Mouse (Mus musculus) embryonic facial prominence, embryonic 10.5 days (tissue): ENCODE results near the gene Tcf23. TPM values are rescaled to one million over a fixed set of nuclear protein-coding genes. Genes with fewer than 3 reads are reported as not detected.
"Not testable (repeated sequence)": the region's sequence is repeated elsewhere in the genome, so short reads cannot be mapped to it uniquely, and the experiment has no call there.

Source experiments
- DNase-seq: peaks from one replicate; pipeline ENCODE4 v3.0.0-alpha.2; 2017; ENCODE audit warnings: low spot score
- H3K27ac ChIP-seq: fragments of 300-500 bp; sonication (generic); replicated peaks from 2 replicates; pipeline ENCODE4 v1.5.1; 2016; ENCODE audit warnings: mild to moderate bottlenecking
- H3K27me3 ChIP-seq: fragments of 300-500 bp; sonication (generic); replicated peaks from 2 replicates; pipeline ENCODE4 v1.6.1; 2016; ENCODE audit warnings: low read depth, mild to moderate bottlenecking; ENCODE audit not compliant: poor library complexity, severe bottlenecking
- H3K36me3 ChIP-seq: fragments of 300-500 bp; sonication (generic); replicated peaks from 2 replicates; pipeline ENCODE4 v1.6.1; 2016; ENCODE audit warnings: mild to moderate bottlenecking, moderate library complexity
- H3K4me1 ChIP-seq: fragments of 300-500 bp; sonication (generic); 2 replicates; pipeline ENCODE4 v1.6.1; 2016
- H3K4me3 ChIP-seq: fragments of 300-500 bp; sonication (generic); 2 replicates; pipeline ENCODE4 v1.5.1; 2016; ENCODE audit warnings: mild to moderate bottlenecking, moderate library complexity
- H3K9me3 ChIP-seq: fragments of 300-500 bp; sonication (generic); 2 replicates; pipeline ENCODE4 v1.6.1; 2016; ENCODE audit warnings: mild to moderate bottlenecking
- WGBS: fragments of 180-500 bp; shearing (Covaris S2); methylation state at CpG from one replicate; pipeline ENCODE4 v1.1.7; 2016; 5-methylcytosine and 5-hydroxymethylcytosine counted together
- polyA plus RNA-seq: library from polyadenylated mRNA; unstranded; fragments of >200 nt; fragmentation: Nextera tagmentation; extraction: Ambion mirVana; gene quantifications from 2 replicates; pipeline ENCODE4 v1.2.1, GENCODE M21; 2016

Tcf23 gene
- polyA plus RNA-seq, 1 experiment from 2014 or later: not detected

DNA sequence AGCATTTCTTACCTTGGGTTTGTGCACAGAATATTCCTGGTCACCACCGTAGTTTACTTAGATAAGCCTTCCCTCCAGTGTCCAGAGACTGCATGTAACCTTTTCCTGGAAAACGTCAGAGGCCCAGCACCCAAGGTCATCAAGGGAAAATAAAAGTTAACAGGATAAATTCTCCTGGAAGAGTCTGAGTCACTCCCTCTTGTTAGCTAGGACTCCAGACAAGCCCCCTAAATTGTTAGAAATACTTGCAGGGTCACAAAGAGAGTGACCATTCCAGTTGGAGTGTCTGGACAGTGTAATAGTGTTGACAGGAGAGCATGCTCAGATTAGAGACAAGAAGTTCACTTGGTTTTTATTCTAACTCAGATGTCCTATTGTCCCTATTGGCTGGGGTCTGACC is 47.5 kb downstream of the Tcf23 start:
- 77% methylated on average over 2 of the region's 2 CpGs for WGBS
- no peaks in the 10 kb centered on the region for H3K4me1 ChIP-seq
- H3K27me3 ChIP-seq: no peaks in the 10 kb centered on the region
- no peaks in the 10 kb centered on the region for H3K9me3 ChIP-seq
- DNase-seq: no peak
- H3K4me3 ChIP-seq: no peak overlapping the region
- no peaks in the 10 kb centered on the region for H3K36me3 ChIP-seq
- H3K27ac ChIP-seq: no peak overlapping the region

- H3K27ac ChIP-seq, H3K4me1 ChIP-seq, DNase-seq, H3K27me3 ChIP-seq, H3K36me3 ChIP-seq, H3K4me3 ChIP-seq, H3K9me3 ChIP-seq: not testable (repeated sequence)
- 84% methylated on average over 5 of the region's 5 CpGs for WGBS
Measured at GRCm38 (mm10) chr5:31021790-31022189, 53.3 kb downstream of the Tcf23 start.

- Histone ChIP-seq H3K4me3 (no peak overlapping the region), H3K36me3 (no peaks in the 10 kb centered on the region), H3K27me3 (no peaks in the 10 kb centered on the region), H3K4me1 (peaks cover 6% of the 10 kb centered on the region), H3K9me3 (no peaks in the 10 kb centered on the region), H3K27ac (no peak overlapping the region)
- 33% methylated on average over 1 of the region's 1 CpGs for WGBS
- no peak for DNase-seq
Measured at GRCm38 (mm10) chr5:31022690-31023089, 54.2 kb downstream of the Tcf23 start.

GRCm38 (mm10) chr5:31023254-31023653 is 54.8 kb downstream of the Tcf23 start:
- DNase-seq: peak; percentile 14
- Histone ChIP-seq H3K27ac (no peak overlapping the region; the same call in 1 of the 2 replicates), H3K9me3 (no peaks in the 10 kb centered on the region)

DNA sequence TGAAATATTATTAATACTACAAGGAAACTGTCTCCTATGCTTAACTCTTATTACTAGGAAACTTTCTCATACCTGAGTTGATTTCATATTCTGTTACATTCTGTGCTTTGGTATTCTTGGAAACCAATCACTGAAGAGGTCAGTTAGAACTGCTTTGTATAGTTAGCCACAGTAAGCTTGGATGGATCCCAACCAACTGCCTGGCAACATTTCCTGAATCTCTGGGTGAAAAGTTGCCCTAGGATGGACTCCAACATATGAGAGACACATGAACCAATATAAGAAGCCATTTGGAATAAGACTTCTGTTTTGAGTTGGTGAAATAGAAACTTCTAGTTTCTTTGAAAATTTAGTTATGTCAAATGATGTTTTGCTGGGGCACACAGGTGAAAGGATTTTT is 56.2 kb downstream of the Tcf23 start:
- H3K9me3 ChIP-seq: no peaks in the 10 kb centered on the region
- no peaks in the 10 kb centered on the region for H3K27me3 ChIP-seq
- H3K36me3 ChIP-seq: no peaks in the 10 kb centered on the region
- DNase-seq: no peak
- H3K4me3 ChIP-seq: no peak overlapping the region
- peaks cover 6% of the 10 kb centered on the region for H3K4me1 ChIP-seq
- H3K27ac ChIP-seq: no peak overlapping the region

More at GRCm38 (mm10) chr5:31023254-31023653, 54.8 kb downstream of the Tcf23 start:
- no peak overlapping the region for H3K4me3 ChIP-seq
- no peaks in the 10 kb centered on the region for H3K27me3 ChIP-seq
- H3K4me1 ChIP-seq: peaks cover 6% of the 10 kb centered on the region
- 3% methylated on average over 4 of the region's 4 CpGs for WGBS
- H3K36me3 ChIP-seq: no peaks in the 10 kb centered on the region

Other genes with a start within 250 kb of the Tcf23 start
- 15.2 and 15.5 TPM in 2 replicates for gene Mapre3, start 154.0 kb upstream of the Tcf23 start, polyA plus RNA-seq
- gene Tmem214, start 100.7 kb upstream of the Tcf23 start, polyA plus RNA-seq: 68.7 and 71.1 TPM in 2 replicates
- gene Agbl5, start 80.0 kb upstream of the Tcf23 start, polyA plus RNA-seq: 21.8 and 26.9 TPM in 2 replicates
- 399 and 407 TPM in 2 replicates for gene Ost4, start 60.9 kb upstream of the Tcf23 start, polyA plus RNA-seq
- 158 and 162 TPM in 2 replicates for gene Emilin1, start 55.3 kb upstream of the Tcf23 start, polyA plus RNA-seq
- 8.1 and 9.9 TPM in 2 replicates for gene Khk, start 47.2 kb upstream of the Tcf23 start, polyA plus RNA-seq
- 2.2 and 3.2 TPM in 2 replicates for gene Cgref1, start 23.1 kb upstream of the Tcf23 start, polyA plus RNA-seq
- gene Preb, start 8.3 kb upstream of the Tcf23 start, polyA plus RNA-seq: 142 and 150 TPM in 2 replicates
- 60.2 and 64.8 TPM in 2 replicates for gene Atraid, start 79.7 kb downstream of the Tcf23 start, polyA plus RNA-seq
- gene Slc5a6, start 80.3 kb downstream of the Tcf23 start, polyA plus RNA-seq: 9.9 and 12.2 TPM in 2 replicates
- gene Cad, start 86.1 kb downstream of the Tcf23 start, polyA plus RNA-seq: 64.6 and 71.3 TPM in 2 replicates
- not detected in 2 replicates for gene Dnajc5g, start 137.6 kb downstream of the Tcf23 start, polyA plus RNA-seq
- gene Slc30a3, start 139.6 kb downstream of the Tcf23 start, polyA plus RNA-seq: 0.59 and 0.85 TPM in 2 replicates
- not detected in 2 replicates for gene Trim54, start 148.1 kb downstream of the Tcf23 start, polyA plus RNA-seq
- gene Ucn, start 170.2 kb downstream of the Tcf23 start, polyA plus RNA-seq: not detected in 2 replicates
- 63.5 and 70.1 TPM in 2 replicates for gene Mpv17, start 185.6 kb downstream of the Tcf23 start, polyA plus RNA-seq
- gene Gm29609, start 211.2 kb downstream of the Tcf23 start, polyA plus RNA-seq: 1.5 TPM in 2 replicates
- 123 and 124 TPM in 2 replicates for gene Gtf3c2, start 211.5 kb downstream of the Tcf23 start, polyA plus RNA-seq
- 125 and 127 TPM in 2 replicates for gene Snx17, start 224.6 kb downstream of the Tcf23 start, polyA plus RNA-seq
- 81.4 and 91.1 TPM in 2 replicates for gene Eif2b4, start 224.8 kb downstream of the Tcf23 start, polyA plus RNA-seq
- gene Zfp513, start 233.6 kb downstream of the Tcf23 start, polyA plus RNA-seq: 11.4 and 12.3 TPM in 2 replicates